Mouse (Mus musculus) limb, embryonic 14.5 days (tissue): ENCODE measurements at regions not wholly inside any gene's neighbourhood (a gene's known extent, or its start where the extent isn't known, plus 50 kb on each side); places are given as distances from the start of the nearest gene placed in this dataset.

Experiments
- ATAC-seq: fragments of 200-750 bp; cut with Nextera tagmentation; 2 replicates; pipeline ENCODE4 v1.8.0; 2017; ENCODE audit warnings: low read depth, moderate number of reproducible peaks, moderate TSS enrichment; ENCODE audit not compliant: low FRiP score
- DNase-seq: peaks from one replicate; pipeline ENCODE4 v3.0.0-alpha.2; 2015; ENCODE audit warnings: low spot score
- H3K27ac ChIP-seq: fragments of 300-500 bp; sonication (generic); replicated peaks from 2 replicates; pipeline ENCODE4 v1.5.1; 2014; ENCODE audit warnings: low read depth, mild to moderate bottlenecking, low read length, moderate library complexity, mixed read lengths
- H3K27me3 ChIP-seq: fragments of 300-500 bp; sonication (generic); 2 replicates; pipeline ENCODE4 v1.6.1; 2014; ENCODE audit warnings: low read length, mixed read lengths; ENCODE audit not compliant: control insufficient read depth, insufficient read depth
- H3K36me3 ChIP-seq: fragments of 300-500 bp; sonication (generic); 2 replicates; pipeline ENCODE4 v1.6.1; 2014; ENCODE audit warnings: mild to moderate bottlenecking, low read length, moderate library complexity, mixed read lengths; ENCODE audit not compliant: control insufficient read depth, insufficient read depth
- H3K4me1 ChIP-seq: fragments of 300-500 bp; sonication (generic); 2 replicates; pipeline ENCODE4 v1.6.1; 2014; ENCODE audit warnings: antibody characterized with exemption, low read length, mixed read lengths; ENCODE audit not compliant: control insufficient read depth, insufficient read depth
- H3K4me2 ChIP-seq: fragments of 300-500 bp; sonication (generic); replicated peaks from 2 replicates; pipeline ENCODE4 v1.6.1; 2014; ENCODE audit warnings: low read depth, mild to moderate bottlenecking, low read length, moderate library complexity; ENCODE audit not compliant: severe bottlenecking
- H3K4me3 ChIP-seq: fragments of 300-500 bp; sonication (generic); replicated peaks from 2 replicates; pipeline ENCODE4 v1.5.1; 2014; ENCODE audit warnings: low read length
- H3K9ac ChIP-seq: fragments of 300-500 bp; sonication (generic); 2 replicates; pipeline ENCODE4 v1.6.1; 2014; ENCODE audit warnings: mild to moderate bottlenecking, low read depth, low read length, moderate library complexity; ENCODE audit not compliant: severe bottlenecking
- H3K9me3 ChIP-seq: fragments of 300-500 bp; sonication (generic); 2 replicates; pipeline ENCODE4 v1.6.1; 2016; ENCODE audit warnings: low read length; ENCODE audit not compliant: control insufficient read depth
- POLR2A ChIP-seq: fragments of 200-500 bp; IDR thresholded peaks from 2 replicates; pipeline ENCODE4 v1.8.0; 2012; ENCODE audit warnings: inconsistent platforms, mild to moderate bottlenecking, moderate library complexity, borderline replicate concordance; ENCODE audit not compliant: insufficient read depth, insufficient read length; ENCODE audit errors: extremely low read depth
- WGBS: fragments of 180-500 bp; shearing (Covaris S2); extraction: QIAGEN DNeasy Blood & Tissue Kit; methylation state at CpG from one replicate; pipeline ENCODE4 v1.1.7; 2014; 5-methylcytosine and 5-hydroxymethylcytosine counted together

- no peak for TF ChIP-seq POLR2A
- no peak for DNase-seq
- H3K27ac ChIP-seq, result no peak overlapping the region
- H3K27me3 ChIP-seq, result no peaks in the 10 kb centered on the region
- H3K9ac ChIP-seq, result no peak overlapping the region
- no peak for ATAC-seq
- H3K4me1 ChIP-seq, result no peaks in the 10 kb centered on the region
- no peaks in the 10 kb centered on the region for H3K9me3 ChIP-seq
- H3K4me3 ChIP-seq, result no peak overlapping the region
- no peaks in the 10 kb centered on the region for H3K36me3 ChIP-seq
- no peak overlapping the region for H3K4me2 ChIP-seq
- WGBS, result 75% methylated on average over 1 of the region's 1 CpGs
Measured at GRCm38 (mm10) chr15:7005142-7005541, 85.3 kb upstream of the Lifr start.

- no peaks in the 10 kb centered on the region for H3K36me3 ChIP-seq
- DNase-seq (no peak), ATAC-seq (no peak)
- no peak overlapping the region for H3K27ac ChIP-seq
- TF ChIP-seq POLR2A, result no peak
- H3K4me3 ChIP-seq, result no peak overlapping the region
- WGBS, result 74% methylated on average over 2 of the region's 2 CpGs
- no peaks in the 10 kb centered on the region for H3K4me1 ChIP-seq
- H3K9me3 ChIP-seq, result no peaks in the 10 kb centered on the region
- no peak overlapping the region for H3K4me2 ChIP-seq
- H3K27me3 ChIP-seq, result no peaks in the 10 kb centered on the region
- no peak overlapping the region for H3K9ac ChIP-seq
Measured at GRCm38 (mm10) chr15:7006271-7006670, 84.1 kb upstream of the Lifr start.

DNA sequence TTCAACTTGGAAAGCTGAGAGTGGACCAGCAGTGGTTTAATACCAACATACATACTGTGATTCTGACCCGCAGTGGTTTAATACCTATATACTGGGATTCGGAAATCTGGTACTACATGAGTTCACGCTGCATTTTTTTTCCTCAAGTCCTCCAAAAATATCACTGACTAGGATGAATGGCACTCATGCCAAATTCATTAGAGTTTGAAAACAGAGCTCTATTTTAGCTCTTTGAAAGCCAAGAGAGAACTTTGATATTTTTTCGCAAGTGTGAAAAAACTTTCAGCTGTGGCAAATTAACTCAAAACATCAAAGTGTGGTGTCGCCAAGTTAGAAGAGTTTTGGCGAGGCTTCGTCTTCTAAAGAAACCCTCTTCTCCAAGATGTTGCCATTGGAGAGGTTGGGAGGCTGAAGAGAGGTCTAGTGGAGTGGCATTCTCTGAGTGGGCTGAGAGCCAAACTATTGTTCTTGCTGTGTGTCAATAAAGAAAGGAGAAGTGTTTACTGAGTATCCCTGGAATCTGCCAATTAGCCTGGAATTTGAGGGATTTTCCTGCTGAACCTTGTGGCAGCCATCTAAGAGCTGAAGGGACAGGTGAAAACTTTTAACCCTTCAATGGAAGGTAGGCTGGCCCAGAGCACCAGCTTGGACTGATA is 81.6 kb upstream of the Lifr start:
- H3K4me2 ChIP-seq, result no peak overlapping the region
- H3K27me3 ChIP-seq, result no peaks in the 10 kb centered on the region
- WGBS, result 75% methylated on average over 7 of the region's 7 CpGs
- H3K4me1 ChIP-seq, result peaks cover 9% of the 10 kb centered on the region
- no peak for DNase-seq
- no peak for TF ChIP-seq POLR2A
- H3K9ac ChIP-seq, result no peak overlapping the region
- no peaks in the 10 kb centered on the region for H3K36me3 ChIP-seq
- no peaks in the 10 kb centered on the region for H3K9me3 ChIP-seq
- no peak overlapping the region for H3K27ac ChIP-seq
- no peak for ATAC-seq
- H3K4me3 ChIP-seq, result no peak overlapping the region

GRCm38 (mm10) chr15:7010966-7011695 is 79.3 kb upstream of the Lifr start:
- DNase-seq (no peak), ATAC-seq (no peak)
- no peak for TF ChIP-seq POLR2A
- no peak overlapping the region for H3K4me3 ChIP-seq
- no peak overlapping the region for H3K9ac ChIP-seq
- no peaks in the 10 kb centered on the region for H3K36me3 ChIP-seq
- H3K27ac ChIP-seq, result no peak overlapping the region
- no peaks in the 10 kb centered on the region for H3K9me3 ChIP-seq
- no peak overlapping the region for H3K4me2 ChIP-seq
- 76% methylated on average over 4 of the region's 4 CpGs for WGBS
- peaks cover 19% of the 10 kb centered on the region for H3K4me1 ChIP-seq
- no peaks in the 10 kb centered on the region for H3K27me3 ChIP-seq

DNA sequence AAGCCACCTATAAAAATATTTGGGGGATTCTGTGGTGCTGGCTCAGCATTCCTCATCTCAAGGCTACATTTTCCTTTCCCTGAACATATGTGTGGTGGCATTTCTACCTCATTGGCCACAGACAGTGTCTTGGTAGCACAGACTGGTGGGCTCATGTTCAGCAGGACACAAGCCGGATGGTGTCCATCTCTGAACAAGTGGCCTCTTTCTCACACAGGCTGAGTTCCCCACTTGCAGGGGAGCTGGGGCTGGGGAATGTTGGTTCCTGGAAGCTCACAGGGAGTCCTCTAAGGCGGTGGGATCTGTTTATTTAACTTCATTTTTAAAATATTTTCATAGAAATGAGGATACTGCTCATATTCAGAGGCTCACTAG is 78.7 kb upstream of the Lifr start:
- no peaks in the 10 kb centered on the region for H3K36me3 ChIP-seq
- H3K4me2 ChIP-seq, result no peak overlapping the region
- WGBS, result 64% methylated on average over 2 of the region's 2 CpGs
- no peak overlapping the region for H3K27ac ChIP-seq
- peaks cover 19% of the 10 kb centered on the region for H3K4me1 ChIP-seq
- H3K27me3 ChIP-seq, result no peaks in the 10 kb centered on the region
- TF ChIP-seq POLR2A, result no peak
- H3K4me3 ChIP-seq, result no peak overlapping the region
- no peak overlapping the region for H3K9ac ChIP-seq
- DNase-seq (no peak), ATAC-seq (no peak)
- no peaks in the 10 kb centered on the region for H3K9me3 ChIP-seq
